Comparison of ENCODE assay signal across 7 mouse cellular contexts in genomic region chr17:24527315-24527714, GRCm38 (mm10). TPM values are rescaled to one million over a fixed set of nuclear protein-coding genes. Genes with fewer than 3 reads are reported as not detected.
DNase-seq lines count a peak whose midpoint lies in the region; ATAC-seq lines count a peak whose summit lies in the region.

No protein-coding gene starts in this region.

- H3K27me3 ChIP-seq in embryonic facial prominence, embryonic 15.5 days: no peaks in the 10 kb centered on the region
- no peaks in the 10 kb centered on the region for H3K27me3 ChIP-seq in limb, embryonic 15.5 days
- no peaks in the 10 kb centered on the region for H3K27me3 ChIP-seq in stomach, embryonic 15.5 days (replicated peaks)

- H3K4me3 ChIP-seq in embryonic facial prominence, embryonic 15.5 days (replicated peaks): peak overlapping the region; percentile 89
- peak overlapping the region; percentile 94 for H3K4me3 ChIP-seq in limb, embryonic 15.5 days
- H3K4me3 ChIP-seq in stomach, embryonic 15.5 days (replicated peaks): peak overlapping the region; percentile 70

- H3K27ac ChIP-seq in embryonic facial prominence, embryonic 15.5 days (replicated peaks): peak overlapping the region; percentile 92
- H3K27ac ChIP-seq in limb, embryonic 15.5 days: peak overlapping the region; percentile 93
- H3K27ac ChIP-seq in stomach, embryonic 15.5 days: peak overlapping the region; percentile 83

- WGBS in embryonic facial prominence, embryonic 15.5 days: under 1% methylated on average over 19 of the region's 19 CpGs
- WGBS in limb, embryonic 15.5 days: under 1% methylated on average over 19 of the region's 19 CpGs
- under 1% methylated on average over 19 of the region's 19 CpGs for WGBS in stomach, embryonic 15.5 days

- peaks cover 10% of the 10 kb centered on the region; the same call in 1 of the 2 replicates for H3K36me3 ChIP-seq in embryonic facial prominence, embryonic 15.5 days
- H3K36me3 ChIP-seq in limb, embryonic 15.5 days: peaks cover 10% of the 10 kb centered on the region; the same call in 1 of the 2 replicates
- H3K36me3 ChIP-seq in stomach, embryonic 15.5 days: 0 out of 2 replicates have a peak, but pooled peaks cover 4% of the 10 kb centered on the region

- H3K9me3 ChIP-seq in embryonic facial prominence, embryonic 15.5 days (replicated peaks): no peaks in the 10 kb centered on the region
- H3K9me3 ChIP-seq in limb, embryonic 15.5 days: no peaks in the 10 kb centered on the region
- H3K9me3 ChIP-seq in stomach, embryonic 15.5 days: no peaks in the 10 kb centered on the region

- ATAC-seq in embryonic facial prominence, embryonic 15.5 days (ENCODE audit: insufficient number of reproducible peaks, low FRiP score, low TSS enrichment, low read depth): no peak; the same call in 1 of the 2 replicates
- ATAC-seq in limb, embryonic 15.5 days (ENCODE audit: insufficient number of reproducible peaks, low FRiP score, low TSS enrichment, low read depth): no peak
- ATAC-seq in stomach, embryonic 15.5 days (ENCODE audit: insufficient read depth, low FRiP score, low read depth): no peak

- H3K9ac ChIP-seq in embryonic facial prominence, embryonic 15.5 days: peak overlapping the region; percentile 97
- H3K9ac ChIP-seq in limb, embryonic 15.5 days: peak overlapping the region; percentile 95
- H3K9ac ChIP-seq in stomach, embryonic 15.5 days: peak overlapping the region; percentile 90

- peaks cover 60% of the 10 kb centered on the region for H3K4me1 ChIP-seq in embryonic facial prominence, embryonic 15.5 days
- peaks cover 50% of the 10 kb centered on the region for H3K4me1 ChIP-seq in limb, embryonic 15.5 days
- H3K4me1 ChIP-seq in stomach, embryonic 15.5 days: peaks cover 33% of the 10 kb centered on the region

- peak; percentile 42 for DNase-seq in retina, embryonic 14.5 days (ENCODE audit: low spot score)
- DNase-seq in retina, postnatal 1 day: no peak
- no peak for DNase-seq in spleen, postnatal 36 days (ENCODE audit: low spot score in 2 of 2)
- no peak for DNase-seq in spleen, postnatal 14 days (ENCODE audit: low spot score in 2 of 2)

- H3K4me2 ChIP-seq in embryonic facial prominence, embryonic 15.5 days (replicated peaks): peak overlapping the region; percentile 50
- H3K4me2 ChIP-seq in limb, embryonic 15.5 days: peak overlapping the region; percentile 53
- peak overlapping the region; percentile 57 for H3K4me2 ChIP-seq in stomach, embryonic 15.5 days

RNA-seq across cellular contexts. Expression of gene Traf7, which starts 0.4 kb away (rescaled TPM):
- polyA plus RNA-seq in embryonic facial prominence, embryonic 15.5 days (2015; fragmentation: Nextera tagmentation; extraction: Ambion mirVana): 92.8 and 95.7 TPM in 2 replicates
- polyA plus RNA-seq in limb, embryonic 15.5 days (2015; fragmentation: Nextera tagmentation; extraction: Ambion mirVana): 89.8 and 104 TPM in 2 replicates
- polyA plus RNA-seq in stomach, embryonic 15.5 days (2015; fragmentation: Nextera tagmentation; extraction: Ambion mirVana): 82.7 and 84.2 TPM in 2 replicates

RNA-seq across cellular contexts. Expression of gene Rab26, which starts 6.7 kb away (rescaled TPM):
- 3.7 and 4.3 TPM in 2 replicates for polyA plus RNA-seq in embryonic facial prominence, embryonic 15.5 days (2015; fragmentation: Nextera tagmentation; extraction: Ambion mirVana)
- polyA plus RNA-seq in limb, embryonic 15.5 days (2015; fragmentation: Nextera tagmentation; extraction: Ambion mirVana): 3.0 and 3.8 TPM in 2 replicates
- 8.3 and 11.6 TPM in 2 replicates for polyA plus RNA-seq in stomach, embryonic 15.5 days (2015; fragmentation: Nextera tagmentation; extraction: Ambion mirVana)

RNA-seq across cellular contexts. Expression of gene Pkd1, which starts 22.3 kb away (rescaled TPM):
- 32.6 and 36.7 TPM in 2 replicates for polyA plus RNA-seq in embryonic facial prominence, embryonic 15.5 days (2015; fragmentation: Nextera tagmentation; extraction: Ambion mirVana)
- 32.1 and 37.9 TPM in 2 replicates for polyA plus RNA-seq in limb, embryonic 15.5 days (2015; fragmentation: Nextera tagmentation; extraction: Ambion mirVana)
- polyA plus RNA-seq in stomach, embryonic 15.5 days (2015; fragmentation: Nextera tagmentation; extraction: Ambion mirVana): 27.3 and 29.0 TPM in 2 replicates

RNA-seq across cellular contexts. Expression of gene Caskin1, which starts 38.9 kb away (rescaled TPM):
- 2.5 and 4.0 TPM in 2 replicates for polyA plus RNA-seq in embryonic facial prominence, embryonic 15.5 days (2015; fragmentation: Nextera tagmentation; extraction: Ambion mirVana)
- polyA plus RNA-seq in limb, embryonic 15.5 days (2015; fragmentation: Nextera tagmentation; extraction: Ambion mirVana): 2.8 and 3.0 TPM in 2 replicates
- 2.6 and 3.0 TPM in 2 replicates for polyA plus RNA-seq in stomach, embryonic 15.5 days (2015; fragmentation: Nextera tagmentation; extraction: Ambion mirVana)

RNA-seq across cellular contexts. Expression of gene Mlst8, which starts 48.4 kb away (rescaled TPM):
- polyA plus RNA-seq in embryonic facial prominence, embryonic 15.5 days (2015; fragmentation: Nextera tagmentation; extraction: Ambion mirVana): 27.2 and 28.8 TPM in 2 replicates
- polyA plus RNA-seq in limb, embryonic 15.5 days (2015; fragmentation: Nextera tagmentation; extraction: Ambion mirVana): 26.2 and 30.5 TPM in 2 replicates
- polyA plus RNA-seq in stomach, embryonic 15.5 days (2015; fragmentation: Nextera tagmentation; extraction: Ambion mirVana): 25.0 and 30.5 TPM in 2 replicates
